Mouse (Mus musculus): ENCODE measurements around the gene Mgat4a.

DNA sequence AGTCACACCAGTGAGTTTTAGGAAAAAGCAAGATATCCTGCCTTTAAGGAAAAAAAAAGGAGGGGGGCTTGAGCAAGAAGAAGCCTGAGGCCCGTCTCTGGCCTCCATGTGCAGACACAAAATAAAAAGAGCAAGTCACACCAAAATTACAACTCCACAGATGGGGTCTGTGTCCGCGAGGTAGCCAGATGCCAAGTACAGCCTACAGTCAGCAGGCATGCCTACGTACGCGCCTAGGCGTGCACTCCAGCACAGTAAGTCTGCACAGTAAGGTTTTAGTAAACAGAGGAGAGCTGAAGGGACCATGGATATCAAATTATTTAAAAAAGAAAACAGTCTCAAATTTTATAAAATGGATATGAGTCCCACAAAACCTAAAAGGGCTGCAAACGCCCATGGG is 89.5 kb downstream of the Mgat4a start:
- TF ChIP-seq EP300 (IDR thresholded peaks at IDR 0.05; ENCODE audit: low read depth in 1 of 2, low read length in 2 of 2) = no peak
- no peak for TF ChIP-seq POLR2A (IDR thresholded peaks at IDR 0.05; ENCODE audit: control insufficient read depth in 1 of 2, insufficient read depth in 1 of 2, low read depth in 1 of 2, low read length in 2 of 2, poor library complexity in 1 of 2)
- no peak for TF ChIP-seq MAX (IDR thresholded peaks at IDR 0.05; ENCODE audit: low read length)
- no peak for TF ChIP-seq NRF1 (IDR thresholded peaks at IDR 0.05; ENCODE audit: insufficient read depth, low read depth, low read length, poor library complexity, severe bottlenecking)
- TF ChIP-seq MYC (IDR thresholded peaks at IDR 0.05; ENCODE audit: low read depth, low read length) = no peak
- TF ChIP-seq CTCF (IDR thresholded peaks at IDR 0.05 in 2 of 3, conservative IDR thresholded peaks at IDR 0.05 in 1 of 3; ENCODE audit: control insufficient read depth in 1 of 3, insufficient read depth in 1 of 3, low read depth in 2 of 3, low read length in 3 of 3, poor library complexity in 1 of 3, severe bottlenecking in 1 of 3) = no peak
- TF ChIP-seq GABPA (IDR thresholded peaks at IDR 0.05; ENCODE audit: low read depth, low read length) = no peak

Data from MEL (cell line).